Mouse (Mus musculus) inflammation-experienced regulatory T-cells, adult 16 weeks (primary cell): ENCODE data around the gene Prkag2. TPM values are rescaled to one million over a fixed set of nuclear protein-coding genes. Genes with fewer than 3 reads are reported as not detected.

ENCODE experiments used
- polyA plus RNA-seq: library from polyadenylated mRNA; unstranded; fragments of 100-300 nt; shearing (Covaris generic); gene quantifications from one replicate; pipeline ENCODE4 v1.2.1, GENCODE M21; 2017

Gene Prkag2
- polyA plus RNA-seq: 36.4 TPM

GRCm38 (mm10) chr5:25100516-25101125 lies at the start of gene Prkag2:
TSS of gene Prkag2 (minus strand) at chr5:25100642.

GRCm38 (mm10) chr5:24842274-24843102 lies 258.0 kb downstream of the Prkag2 start, which contains the start of gene Rheb:
TSS of gene Rheb (minus strand) at chr5:24842624.

Other genes starting within 250 kb of the Prkag2 start
- not detected for gene Galntl5, start 80.8 kb upstream of the Prkag2 start, polyA plus RNA-seq
- gene Galnt11, start 121.3 kb upstream of the Prkag2 start, polyA plus RNA-seq: 9.9 TPM
- gene E130116L18Rik, start 122.5 kb upstream of the Prkag2 start, polyA plus RNA-seq: not detected